In genomic region chr6:13835720-13836665, GRCm38 (mm10) we compare ENCODE assay signal across 9 mouse cellular contexts. TPM values are rescaled to one million over a fixed set of nuclear protein-coding genes. Genes with fewer than 3 reads are reported as not detected.
A peak's percentile ranks its signal among the peaks of the same experiment; 100 is the strongest.
DNase-seq lines count a peak whose midpoint lies in the region; ATAC-seq and TF ChIP-seq lines count a peak whose summit lies in the region.
"Had no signal": no experiment of that assay in that cellular context is flagged by ENCODE, and none has a peak within 500 bp of the region (broad histone marks: within the 10 kb centered on the region; RNA-seq: fewer than 3 reads in every experiment).

No protein-coding gene starts in this region.

- peak overlapping the region; percentile 100 for H3K27ac ChIP-seq in forebrain, postnatal 0 days (ENCODE audit: low read depth, low read length)
- H3K27ac ChIP-seq in left cerebral cortex, adult 2 months = peak overlapping the region; percentile 100
- no peak overlapping the region for H3K27ac ChIP-seq in stomach, postnatal 0 days (replicated peaks)
- H3K27ac ChIP-seq: liver, embryonic 12.5 days had no signal

- H3K36me3 ChIP-seq in forebrain, postnatal 0 days (ENCODE audit: insufficient read depth) = no peaks in the 10 kb centered on the region
- no peaks in the 10 kb centered on the region for H3K36me3 ChIP-seq in stomach, postnatal 0 days (ENCODE audit: control insufficient read depth, insufficient read depth, low read length)
- H3K36me3 ChIP-seq: liver, embryonic 12.5 days had no signal

- TF ChIP-seq CTCF in forebrain, postnatal 0 days (IDR thresholded peaks at IDR 0.05; ENCODE audit: low read depth) = peak; percentile 48
- TF ChIP-seq CTCF in left cerebral cortex, adult 2 months (IDR thresholded peaks at IDR 0.05) = no peak; the same call in none of the 2 replicates
- no peak for TF ChIP-seq CTCF in stomach, postnatal 0 days (IDR thresholded peaks at IDR 0.05; ENCODE audit: low read depth)

- DNase-seq in heart, postnatal 4 days = peak; percentile 6
- DNase-seq in heart, adult 9 months (ENCODE audit: low spot score in 2 of 2) = no peak
- peak; percentile 80 for DNase-seq in forebrain, postnatal 0 days
- peak; percentile 35 to 46 for DNase-seq in left cerebral cortex, adult 2 months (ENCODE audit: extremely low spot score in 1 of 2, low spot score in 2 of 2)
- DNase-seq in right cerebral cortex, adult 2 months (ENCODE audit: low spot score in 2 of 2) = peak; percentile 51 to 56
- DNase-seq in embryo, embryonic 10.5 days (ENCODE audit: low spot score) = no peak
- DNase-seq in stomach, postnatal 0 days (ENCODE audit: low spot score) = no peak
- no peak for DNase-seq in ovary, postnatal 10 days (ENCODE audit: low spot score)

- H3K27me3 ChIP-seq in forebrain, postnatal 0 days (ENCODE audit: insufficient read depth, low read length) = no peaks in the 10 kb centered on the region
- H3K27me3 ChIP-seq in stomach, postnatal 0 days (ENCODE audit: control insufficient read depth, insufficient read depth, low read length) = no peaks in the 10 kb centered on the region

- TF ChIP-seq EP300 in stomach, postnatal 0 days (optimal IDR thresholded peaks at IDR 0.05) = no peak

- peak overlapping the region; percentile 76 for H3K4me3 ChIP-seq in forebrain, postnatal 0 days (ENCODE audit: low read depth, low read length)
- peak overlapping the region; percentile 75 for H3K4me3 ChIP-seq in left cerebral cortex, adult 2 months
- no peak overlapping the region for H3K4me3 ChIP-seq in stomach, postnatal 0 days (ENCODE audit: low read depth, low read length)
- H3K4me3 ChIP-seq: liver, embryonic 12.5 days had no signal

- H3K4me1 ChIP-seq in forebrain, postnatal 0 days (ENCODE audit: insufficient read depth) = 0 out of 2 replicates have a peak, but pooled peaks cover 10% of the 10 kb centered on the region
- no peaks in the 10 kb centered on the region for H3K4me1 ChIP-seq in stomach, postnatal 0 days (replicated peaks; ENCODE audit: control insufficient read depth, insufficient read depth)
- H3K4me1 ChIP-seq: liver, embryonic 12.5 days had no signal

- peak overlapping the region; percentile 100 for H3K9ac ChIP-seq in forebrain, postnatal 0 days
- H3K9ac ChIP-seq in stomach, postnatal 0 days (ENCODE audit: low read length) = no peak overlapping the region
- H3K9ac ChIP-seq: liver, embryonic 12.5 days had no signal

- no peaks in the 10 kb centered on the region for H3K9me3 ChIP-seq in forebrain, postnatal 0 days (ENCODE audit: low read length)
- H3K9me3 ChIP-seq in stomach, postnatal 0 days (ENCODE audit: control insufficient read depth, low read length) = no peaks in the 10 kb centered on the region
- H3K9me3 ChIP-seq: liver, embryonic 12.5 days had no signal

- peak overlapping the region; percentile 89 for H3K4me2 ChIP-seq in forebrain, postnatal 0 days (ENCODE audit: low read depth)
- H3K4me2 ChIP-seq in stomach, postnatal 0 days (replicated peaks; ENCODE audit: low read depth) = no peak overlapping the region
- H3K4me2 ChIP-seq: liver, embryonic 12.5 days had no signal

- peak; percentile 59 for ATAC-seq in forebrain, postnatal 0 days
- no peak for ATAC-seq in stomach, postnatal 0 days (ENCODE audit: low FRiP score, low TSS enrichment)
- ATAC-seq: liver, embryonic 12.5 days had no signal

- WGBS in forebrain, postnatal 0 days = 28% methylated on average over 17 of the region's 17 CpGs
- WGBS in stomach, postnatal 0 days = 71% methylated on average over 17 of the region's 17 CpGs

- intact Hi-C loops in left cerebral cortex, adult 2 months (cut with DNase I) = loop anchor here (5.0 to 10.0 kb wide), 9 partner anchors 79 to 671 kb away; partner anchors contain the start of genes Bmt2 and Tmem168

RNA-seq across cellular contexts. Expression of gene Gpr85, which starts 3.7 kb away (rescaled TPM):
- under 1 TPM; 0.45 to 0.63 TPM for total RNA-seq in heart, postnatal 4 days (2021)
- 156 and 167 TPM in 2 replicates for total RNA-seq in forebrain, postnatal 0 days (2014; rRNA removed)
- 140 and 159 TPM in 2 replicates for polyA plus RNA-seq in forebrain, postnatal 0 days (2015; fragmentation: Nextera tagmentation; extraction: Ambion mirVana)
- total RNA-seq in left cerebral cortex, adult 2 months (2021) = 10 to 100 TPM; 34.0 to 37.7 TPM
- polyA plus RNA-seq in stomach, postnatal 0 days (2015; fragmentation: Nextera tagmentation; extraction: Ambion mirVana) = 2.0 and 2.5 TPM in 2 replicates

RNA-seq across cellular contexts. Expression of gene 2610001J05Rik, which starts 35.3 kb away (rescaled TPM):
- total RNA-seq in heart, postnatal 4 days (2021) = 10 to 100 TPM; 55.4 to 55.7 TPM
- total RNA-seq in forebrain, postnatal 0 days (2014; rRNA removed) = 18.1 and 23.1 TPM in 2 replicates
- 115 and 120 TPM in 2 replicates for polyA plus RNA-seq in forebrain, postnatal 0 days (2015; fragmentation: Nextera tagmentation; extraction: Ambion mirVana)
- 10 to 100 TPM; 31.9 to 32.6 TPM for total RNA-seq in left cerebral cortex, adult 2 months (2021)
- polyA plus RNA-seq in stomach, postnatal 0 days (2015; fragmentation: Nextera tagmentation; extraction: Ambion mirVana) = 112 and 113 TPM in 2 replicates

Comparison
In these comparisons a context has a peak if more than half of its experiments do, and no peak if none do; other contexts are left out.
1. DNase-seq: peak in heart, postnatal 4 days (single experiment), forebrain, postnatal 0 days (single experiment), left cerebral cortex, adult 2 months (2 of 2) and right cerebral cortex, adult 2 months (2 of 2); none in heart, adult 9 months (0 of 2), embryo, embryonic 10.5 days (single experiment), stomach, postnatal 0 days (single experiment) and ovary, postnatal 10 days (single experiment).
2. RNA of gene Gpr85, which starts 3.7 kb away (total RNA-seq): 156 to 167 TPM in forebrain, postnatal 0 days and 34.0 to 37.7 TPM in left cerebral cortex, adult 2 months; 0.45 to 0.63 TPM in heart, postnatal 4 days; every median in the first group is over 10 times any median in the second.